Mouse (Mus musculus) liver, adult 2 months (tissue): ENCODE data around the gene Actr10.

ENCODE experiments used
- CTCF ChIP-seq: fragments of 200-500 bp; IDR thresholded peaks from 2 replicates; pipeline ENCODE4 v1.5.1; 2011; ENCODE audit warnings: low read depth, low read length, control low read depth
- POLR2A ChIP-seq: fragments of 200-500 bp; IDR thresholded peaks from 2 replicates; pipeline ENCODE4 v1.6.1; 2011; ENCODE audit warnings: low read length, control low read depth; ENCODE audit not compliant: insufficient read depth; ENCODE audit errors: extremely low read depth

GRCm38 (mm10) chr12:70895275-70895674 is 42.4 kb upstream of the Actr10 start:
- TF ChIP-seq POLR2A (no peak), CTCF (no peak)
